Mouse (Mus musculus) neural tube, embryonic 11.5 days (tissue): ENCODE measurements around the gene Cdk13. TPM values are rescaled to one million over a fixed set of nuclear protein-coding genes. Genes with fewer than 3 reads are reported as not detected.

Source experiments
- ATAC-seq: fragments of 200-750 bp; cut with Nextera tagmentation; 2 replicates; pipeline ENCODE4 v1.8.0; 2017; ENCODE audit warnings: moderate number of reproducible peaks, mild to moderate bottlenecking, moderate TSS enrichment, moderate library complexity; ENCODE audit not compliant: insufficient read depth, low FRiP score, low TSS enrichment
- DNase-seq: peaks from one replicate; pipeline ENCODE4 v3.0.0-alpha.2; 2015; ENCODE audit warnings: low spot score
- H3K27ac ChIP-seq: fragments of 300-500 bp; sonication (generic); 2 replicates; pipeline ENCODE4 v1.5.1; 2014; ENCODE audit warnings: low read depth, mild to moderate bottlenecking, low read length
- H3K27me3 ChIP-seq: fragments of 300-500 bp; sonication (generic); 2 replicates; pipeline ENCODE4 v1.6.1; 2014; ENCODE audit warnings: mild to moderate bottlenecking, low read length, mixed read lengths; ENCODE audit not compliant: control insufficient read depth, insufficient read depth
- H3K36me3 ChIP-seq: fragments of 300-500 bp; sonication (generic); 2 replicates; pipeline ENCODE4 v1.6.1; 2014; ENCODE audit warnings: mild to moderate bottlenecking, low read length, moderate library complexity, mixed read lengths; ENCODE audit not compliant: control insufficient read depth, insufficient read depth
- H3K4me1 ChIP-seq: fragments of 300-500 bp; sonication (generic); 2 replicates; pipeline ENCODE4 v1.6.1; 2014; ENCODE audit warnings: low read length, mixed read lengths; ENCODE audit not compliant: control insufficient read depth, insufficient read depth
- H3K4me2 ChIP-seq: fragments of 300-500 bp; sonication (generic); 2 replicates; pipeline ENCODE4 v1.6.1; 2014; ENCODE audit warnings: low read depth, mild to moderate bottlenecking, moderate library complexity
- H3K4me3 ChIP-seq: fragments of 300-500 bp; sonication (generic); 2 replicates; pipeline ENCODE4 v1.5.1; 2014; ENCODE audit warnings: low read depth, low read length
- H3K9ac ChIP-seq: fragments of 300-500 bp; sonication (generic); 2 replicates; pipeline ENCODE4 v1.6.1; 2014; ENCODE audit warnings: mild to moderate bottlenecking, low read length
- H3K9me3 ChIP-seq: fragments of 300-500 bp; sonication (generic); 2 replicates; pipeline ENCODE4 v1.6.1; 2016; ENCODE audit warnings: low read length; ENCODE audit not compliant: control insufficient read depth
- WGBS: fragments of 180-500 bp; shearing (Covaris S2); extraction: QIAGEN DNeasy Blood & Tissue Kit; methylation state at CpG from one replicate; pipeline ENCODE4 v1.1.7; 2014; 5-methylcytosine and 5-hydroxymethylcytosine counted together
- polyA plus RNA-seq: library from polyadenylated mRNA; unstranded; fragments of >200 nt; fragmentation: Nextera tagmentation; extraction: Ambion mirVana; gene quantifications from 2 replicates; pipeline ENCODE4 v1.2.1, GENCODE M21; 2014

The Cdk13 gene
- polyA plus RNA-seq, 1 experiment from 2014 or later: 20.9 TPM

DNA sequence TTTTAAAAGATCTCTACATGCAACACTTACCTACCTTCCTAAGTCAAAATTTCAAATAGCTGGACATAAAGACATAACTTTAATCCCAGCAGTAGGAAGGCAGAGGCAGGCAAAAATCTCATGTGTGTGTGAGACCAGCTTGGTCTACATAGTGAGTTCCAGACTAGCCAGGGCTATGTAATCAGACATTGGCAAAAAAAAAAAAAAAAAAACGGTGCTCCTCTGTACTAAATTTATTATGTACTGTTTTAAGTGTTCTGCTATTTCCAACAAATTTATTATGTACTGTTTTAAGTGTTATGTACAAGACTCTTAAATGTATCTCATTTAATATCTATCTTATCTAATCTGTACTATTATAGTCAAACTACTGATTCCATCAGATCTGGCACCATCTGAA lies 28.6 kb downstream of the Cdk13 start:
- Histone ChIP-seq H3K4me3 (no peak overlapping the region), H3K9me3 (no peaks in the 10 kb centered on the region), H3K27ac (no peak overlapping the region), H3K27me3 (no peaks in the 10 kb centered on the region), H3K9ac (no peak overlapping the region), H3K36me3 (0 out of 2 replicates have a peak, but pooled peaks cover 3% of the 10 kb centered on the region), H3K4me2 (no peak overlapping the region), H3K4me1 (no peaks in the 10 kb centered on the region)
- WGBS: 100% methylated on average over 1 of the region's 1 CpGs
- DNase-seq (no peak), ATAC-seq (no peak)

DNA sequence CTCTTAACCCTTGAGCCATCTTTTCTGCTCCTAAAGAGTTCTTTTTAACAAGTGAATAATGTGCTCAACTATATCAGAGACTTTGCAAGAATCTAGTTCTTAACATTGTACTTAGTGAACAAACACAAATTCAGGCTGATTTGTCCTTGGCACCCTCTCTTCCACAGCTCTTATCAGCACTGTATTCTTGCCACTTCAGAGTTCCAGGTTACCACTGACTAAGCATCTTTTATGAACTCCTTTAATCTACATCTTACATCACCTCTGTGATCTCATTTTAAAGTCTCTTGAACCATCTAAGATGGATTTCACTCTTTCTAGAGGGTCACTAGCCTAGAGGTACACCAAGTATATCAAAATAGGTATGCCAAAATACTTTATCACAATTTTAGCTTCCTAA lies 29.5 kb downstream of the Cdk13 start:
- no peak for ATAC-seq
- no peaks in the 10 kb centered on the region for H3K4me1 ChIP-seq
- no peak overlapping the region for H3K27ac ChIP-seq
- no peak overlapping the region for H3K4me3 ChIP-seq
- 0 out of 2 replicates have a peak, but pooled peaks cover 3% of the 10 kb centered on the region for H3K36me3 ChIP-seq
- H3K9ac ChIP-seq: no peak overlapping the region
- H3K9me3 ChIP-seq: no peaks in the 10 kb centered on the region
- H3K4me2 ChIP-seq: no peak overlapping the region
- no peak for DNase-seq
- no peaks in the 10 kb centered on the region for H3K27me3 ChIP-seq

DNA sequence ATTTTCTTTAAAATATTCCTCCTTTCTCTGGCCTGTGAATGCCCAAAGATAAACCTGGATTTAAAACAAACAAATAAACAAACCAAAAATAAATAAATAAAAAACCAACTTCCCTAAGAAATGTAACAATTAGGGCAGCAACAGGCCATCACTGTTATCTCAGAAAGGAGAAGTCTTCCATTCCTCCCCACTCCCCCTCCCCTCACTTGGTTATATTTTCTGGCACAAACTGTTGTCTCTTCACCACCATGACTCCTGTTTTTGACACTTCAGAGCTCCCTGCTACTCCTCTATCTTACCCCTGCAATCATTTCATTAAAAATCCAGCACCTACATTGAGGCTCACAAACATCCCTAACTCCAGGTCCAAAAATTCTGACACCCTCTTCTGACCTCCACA lies 31.8 kb downstream of the Cdk13 start:
- Histone ChIP-seq H3K4me2 (no peak overlapping the region), H3K9ac (no peak overlapping the region), H3K4me1 (no peaks in the 10 kb centered on the region), H3K4me3 (no peak overlapping the region), H3K27me3 (no peaks in the 10 kb centered on the region), H3K27ac (no peak overlapping the region), H3K36me3 (0 out of 2 replicates have a peak, but pooled peaks cover 3% of the 10 kb centered on the region), H3K9me3 (no peaks in the 10 kb centered on the region)
- DNase-seq: no peak
- no peak for ATAC-seq

DNA sequence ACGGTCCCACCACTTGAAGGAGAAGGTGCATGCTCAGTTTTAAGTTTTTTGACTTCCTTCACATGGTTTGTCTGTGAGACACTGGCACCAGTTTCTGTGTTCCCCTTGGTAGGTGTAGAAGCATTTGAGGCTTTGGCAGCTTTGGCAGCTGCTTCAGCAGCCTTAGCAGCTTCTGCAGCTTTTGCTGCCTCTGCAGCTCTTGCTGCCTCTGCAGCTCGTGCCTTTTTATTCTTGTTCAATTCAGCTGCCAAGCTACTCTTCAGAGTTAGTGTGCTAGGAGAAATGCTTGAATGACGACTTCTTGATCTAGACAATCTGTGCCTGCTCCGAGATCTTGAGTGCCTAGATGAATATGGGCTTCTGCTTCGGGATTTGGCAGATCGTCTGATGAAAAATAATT lies 32.3 kb downstream of the Cdk13 start:
- H3K27me3 ChIP-seq: no peaks in the 10 kb centered on the region
- H3K9me3 ChIP-seq: no peaks in the 10 kb centered on the region
- H3K9ac ChIP-seq: no peak overlapping the region
- ATAC-seq: no peak
- DNase-seq: no peak
- WGBS: 89% methylated on average over 6 of the region's 6 CpGs
- no peak overlapping the region for H3K4me2 ChIP-seq
- H3K4me1 ChIP-seq: no peaks in the 10 kb centered on the region
- no peak overlapping the region for H3K27ac ChIP-seq
- H3K36me3 ChIP-seq: 0 out of 2 replicates have a peak, but pooled peaks cover 3% of the 10 kb centered on the region
- no peak overlapping the region for H3K4me3 ChIP-seq

DNA sequence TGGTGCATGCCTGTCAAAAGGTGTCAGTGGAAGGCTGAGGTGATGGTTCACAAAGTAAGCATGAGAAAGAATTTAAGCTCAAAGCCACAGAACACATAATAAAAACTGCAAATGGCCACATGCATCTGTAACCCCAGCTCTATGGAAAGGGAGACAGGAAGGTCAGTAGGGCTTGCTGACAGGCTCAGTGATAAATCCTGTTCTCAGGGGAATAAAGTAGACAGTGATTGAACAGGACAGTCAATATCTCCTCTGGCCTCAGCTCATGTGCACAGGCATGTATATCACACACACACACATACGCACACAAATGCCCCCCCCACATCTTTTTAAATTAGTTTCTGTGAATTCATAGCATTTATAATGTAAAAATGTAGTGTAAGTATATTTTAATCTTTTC lies 42.5 kb downstream of the Cdk13 start:
- Histone ChIP-seq H3K4me3 (no peak overlapping the region), H3K9me3 (no peaks in the 10 kb centered on the region), H3K27me3 (no peaks in the 10 kb centered on the region), H3K27ac (no peak overlapping the region), H3K9ac (no peak overlapping the region), H3K4me2 (no peak overlapping the region), H3K4me1 (no peaks in the 10 kb centered on the region), H3K36me3 (no peaks in the 10 kb centered on the region)
- ATAC-seq (no peak), DNase-seq (no peak)
- WGBS: 93% methylated on average over 1 of the region's 1 CpGs

DNA sequence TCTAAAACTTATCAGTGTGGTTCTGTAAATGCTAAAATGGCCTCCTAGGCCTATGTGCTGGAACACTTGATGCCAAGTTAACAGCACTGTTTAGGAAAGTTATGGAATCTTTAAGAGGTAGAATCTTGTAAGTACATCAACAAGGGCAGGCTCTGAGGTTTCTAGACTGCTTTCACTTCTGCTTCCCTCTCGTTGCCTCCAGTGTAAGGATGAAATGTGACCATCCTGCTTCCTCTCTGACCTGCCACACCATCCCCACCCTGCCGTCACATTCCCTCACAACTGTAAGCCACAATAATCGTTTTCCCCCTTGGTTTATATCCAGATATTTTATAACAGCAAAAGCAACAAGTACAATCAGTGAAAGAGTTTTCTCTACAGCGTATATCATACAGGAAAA lies 49.9 kb downstream of the Cdk13 start:
- 80% methylated on average over 4 of the region's 4 CpGs for WGBS

DNA sequence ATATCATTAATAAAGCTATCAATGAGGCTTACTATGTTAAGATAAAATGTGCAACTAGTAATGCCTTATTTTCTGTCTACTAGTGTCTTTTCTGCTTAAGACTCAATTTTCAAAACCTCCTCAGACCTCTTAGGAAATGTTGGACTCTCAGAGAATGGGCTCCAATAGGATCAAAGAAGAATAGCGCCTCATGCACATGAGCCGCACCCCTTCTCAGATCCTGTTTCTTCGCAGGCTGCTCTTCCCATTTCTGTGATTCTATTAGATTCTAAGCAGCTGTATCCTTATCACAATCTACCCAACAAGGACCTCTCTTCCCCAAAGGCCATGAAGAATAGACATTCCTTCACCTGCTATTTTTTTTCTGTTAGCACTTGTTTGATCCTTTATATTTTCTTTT lies 76.1 kb downstream of the Cdk13 start:
- no peak overlapping the region for H3K4me3 ChIP-seq
- H3K36me3 ChIP-seq: no peaks in the 10 kb centered on the region
- no peaks in the 10 kb centered on the region for H3K27me3 ChIP-seq
- no peaks in the 10 kb centered on the region for H3K4me1 ChIP-seq
- DNase-seq (no peak), ATAC-seq (no peak)
- WGBS: 94% methylated on average over 3 of the region's 3 CpGs
- H3K9ac ChIP-seq: no peak overlapping the region
- H3K9me3 ChIP-seq: no peaks in the 10 kb centered on the region
- H3K4me2 ChIP-seq: no peak overlapping the region
- H3K27ac ChIP-seq: no peak overlapping the region

More for the DNA sequence above, 49.9 kb downstream of the Cdk13 start:
- no peak for DNase-seq
- Histone ChIP-seq H3K27ac (no peak overlapping the region), H3K36me3 (no peaks in the 10 kb centered on the region), H3K4me3 (no peak overlapping the region), H3K4me2 (no peak overlapping the region), H3K9me3 (no peaks in the 10 kb centered on the region), H3K9ac (no peak overlapping the region), H3K27me3 (no peaks in the 10 kb centered on the region), H3K4me1 (no peaks in the 10 kb centered on the region)
- no peak for ATAC-seq

DNA sequence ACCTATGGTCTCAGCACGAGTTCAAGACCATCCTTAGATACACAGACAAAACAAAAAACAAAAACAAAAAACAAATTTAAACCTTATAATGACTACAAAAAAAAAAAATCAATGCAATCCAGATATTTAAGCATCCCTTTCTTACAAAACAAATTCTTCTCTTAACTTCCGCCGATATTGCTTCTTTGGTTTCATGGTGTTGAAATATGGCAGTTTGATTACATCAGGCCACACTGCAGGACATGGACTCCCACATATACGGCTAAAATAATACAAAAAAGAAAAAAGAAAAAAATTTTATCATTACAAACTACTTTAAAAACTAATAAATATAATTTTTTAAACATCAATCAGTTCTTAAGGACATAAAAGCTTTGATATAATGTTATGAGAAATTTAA lies 77.0 kb downstream of the Cdk13 start:
- H3K4me2 ChIP-seq: no peak overlapping the region
- ATAC-seq (no peak), DNase-seq (no peak)
- H3K27me3 ChIP-seq: no peaks in the 10 kb centered on the region
- 91% methylated on average over 4 of the region's 4 CpGs for WGBS
- no peak overlapping the region for H3K27ac ChIP-seq
- no peaks in the 10 kb centered on the region for H3K4me1 ChIP-seq
- H3K9ac ChIP-seq: no peak overlapping the region
- H3K36me3 ChIP-seq: no peaks in the 10 kb centered on the region
- no peaks in the 10 kb centered on the region for H3K9me3 ChIP-seq
- H3K4me3 ChIP-seq: no peak overlapping the region

DNA sequence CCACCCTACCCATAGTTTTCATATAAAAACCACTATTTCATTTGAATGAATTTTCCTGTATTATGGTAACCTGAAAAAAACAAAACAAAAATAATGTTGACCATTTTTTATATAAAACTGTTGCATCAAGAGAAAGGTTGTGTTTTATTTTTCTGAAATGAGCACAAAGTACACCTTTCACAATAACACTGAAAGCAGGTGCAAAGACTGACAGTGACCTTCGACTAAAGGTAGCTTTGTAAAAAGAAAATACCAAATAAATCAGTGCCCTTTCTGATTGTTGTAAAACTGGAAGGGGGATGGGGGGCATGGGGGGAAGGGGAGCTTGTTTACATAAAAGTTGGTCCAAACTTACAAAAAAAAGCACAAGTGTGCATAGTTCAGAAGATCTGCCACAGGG lies 87.5 kb downstream of the Cdk13 start:
- H3K4me1 ChIP-seq: no peaks in the 10 kb centered on the region
- no peak overlapping the region for H3K27ac ChIP-seq
- no peaks in the 10 kb centered on the region for H3K27me3 ChIP-seq
- H3K36me3 ChIP-seq: peaks cover 6% of the 10 kb centered on the region; the same call in 1 of the 2 replicates
- H3K4me2 ChIP-seq: no peak overlapping the region
- 95% methylated on average over 1 of the region's 1 CpGs for WGBS
- no peak overlapping the region for H3K9ac ChIP-seq
- DNase-seq (no peak), ATAC-seq (no peak)
- H3K4me3 ChIP-seq: no peak overlapping the region
- H3K9me3 ChIP-seq: no peaks in the 10 kb centered on the region
